Mouse (Mus musculus) megakaryocyte, embryonic 14.5 days (primary cell): ENCODE results near the gene Slain1.

Experiments used
- FLI1 ChIP-seq: IDR thresholded peaks from 2 replicates; pipeline ENCODE4 v1.6.1; 2012; ENCODE audit warnings: low read length, inconsistent platforms, mixed read lengths
- GATA1 ChIP-seq: IDR thresholded peaks from 3 replicates; pipeline ENCODE4 v1.6.1; 2012; ENCODE audit warnings: mixed read lengths, low read length, inconsistent platforms, borderline replicate concordance

- TF ChIP-seq GATA1 (no peak), FLI1 (no peak)
Observed at GRCm38 (mm10) chr14:103717516-103717915, 67.5 kb downstream of the Slain1 start.
